20 mouse cellular contexts compared by ENCODE assay signal in the genomic region with DNA sequence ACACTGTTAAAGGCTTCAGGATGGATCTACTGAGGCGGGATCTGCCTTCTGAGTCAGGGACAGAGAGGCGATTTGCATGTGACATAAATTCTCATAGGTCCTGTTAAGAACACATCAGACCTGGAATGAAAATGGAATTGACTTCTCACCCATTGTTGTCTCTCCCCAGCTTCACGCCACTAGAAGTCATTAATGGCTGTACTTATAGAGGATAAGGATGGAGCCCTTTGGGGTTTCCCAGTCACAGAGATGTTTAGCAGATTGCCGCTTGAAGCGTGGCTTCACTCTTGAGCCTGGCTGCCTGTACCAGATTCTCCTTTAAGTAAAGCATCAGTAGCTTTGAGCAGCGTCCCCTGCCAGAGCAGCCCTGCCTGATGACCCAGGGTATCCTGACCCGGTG.
DNase-seq lines count a peak whose midpoint lies in the region; ATAC-seq lines count a peak whose summit lies in the region.
"Had no signal": no experiment of that assay in that cellular context is flagged by ENCODE, and none has a peak within 500 bp of the region (broad histone marks: within the 10 kb centered on the region; RNA-seq: fewer than 3 reads in every experiment).

No protein-coding gene starts in this region.

- no peak overlapping the region for H3K4me3 ChIP-seq in hindbrain, embryonic 13.5 days
- H3K4me3 ChIP-seq in hindbrain, embryonic 12.5 days = no peak overlapping the region
- H3K4me3 ChIP-seq in neural tube, embryonic 13.5 days = no peak overlapping the region
- H3K4me3 ChIP-seq: embryonic facial prominence, embryonic 10.5 days; forebrain, embryonic 15.5 days; heart, embryonic 10.5 days; hindbrain, embryonic 15.5 days had no signal

- H3K27ac ChIP-seq in hindbrain, embryonic 13.5 days = peak overlapping the region; percentile 50; the same call in 1 of the 2 replicates
- H3K27ac ChIP-seq in hindbrain, embryonic 12.5 days = no peak overlapping the region
- 0 out of 2 replicates have a peak overlapping the region, but pooled peaks have one; percentile 25 for H3K27ac ChIP-seq in neural tube, embryonic 13.5 days (replicated peaks)
- H3K27ac ChIP-seq: embryonic facial prominence, embryonic 10.5 days; forebrain, embryonic 15.5 days; heart, embryonic 10.5 days; hindbrain, embryonic 15.5 days had no signal

- H3K4me2 ChIP-seq in hindbrain, embryonic 13.5 days = no peak overlapping the region
- H3K4me2 ChIP-seq in hindbrain, embryonic 12.5 days (replicated peaks) = no peak overlapping the region
- H3K4me2 ChIP-seq in neural tube, embryonic 13.5 days = 0 out of 2 replicates have a peak overlapping the region, but pooled peaks have one; percentile 0
- H3K4me2 ChIP-seq: forebrain, embryonic 15.5 days; hindbrain, embryonic 15.5 days had no signal

- no peak for DNase-seq in neural tube, embryonic 10.5 days (ENCODE audit: extremely low spot score, low spot score)
- peak; percentile 49 for DNase-seq in retina, embryonic 14.5 days (ENCODE audit: low spot score)
- DNase-seq in spleen, postnatal 4 days (ENCODE audit: low spot score in 2 of 2) = no peak
- DNase-seq: adrenal gland, postnatal 14 days; cerebellum, adult 18-20 months; cerebellum, adult 9-11 months; cerebellum, postnatal 36 days; gastrocnemius, postnatal 36 days; heart, adult 18-20 months; heart, postnatal 10 days had no signal

- no peak for ATAC-seq in hindbrain, embryonic 13.5 days (ENCODE audit: low FRiP score)
- no peak for ATAC-seq in hindbrain, embryonic 12.5 days (ENCODE audit: low FRiP score)
- peak; percentile 43; the same call in 1 of the 2 replicates for ATAC-seq in neural tube, embryonic 13.5 days (ENCODE audit: low read depth)
- ATAC-seq: activated CD4-positive, CD25-positive, alpha-beta regulatory T cell, adult 4 months; forebrain, embryonic 15.5 days; Patski had no signal

- no peaks in the 10 kb centered on the region for H3K36me3 ChIP-seq in hindbrain, embryonic 13.5 days
- no peaks in the 10 kb centered on the region for H3K36me3 ChIP-seq in hindbrain, embryonic 12.5 days
- H3K36me3 ChIP-seq in neural tube, embryonic 13.5 days = no peaks in the 10 kb centered on the region
- H3K36me3 ChIP-seq: embryonic facial prominence, embryonic 10.5 days; forebrain, embryonic 15.5 days; heart, embryonic 10.5 days; hindbrain, embryonic 15.5 days had no signal

- no peak overlapping the region for H3K9ac ChIP-seq in hindbrain, embryonic 13.5 days
- no peak overlapping the region for H3K9ac ChIP-seq in hindbrain, embryonic 12.5 days
- peak overlapping the region; percentile 0; the same call in 1 of the 2 replicates for H3K9ac ChIP-seq in neural tube, embryonic 13.5 days
- H3K9ac ChIP-seq: forebrain, embryonic 15.5 days; hindbrain, embryonic 15.5 days had no signal

- peaks cover 18% of the 10 kb centered on the region for H3K4me1 ChIP-seq in hindbrain, embryonic 13.5 days (replicated peaks)
- 0 out of 2 replicates have a peak, but pooled peaks cover 10% of the 10 kb centered on the region for H3K4me1 ChIP-seq in hindbrain, embryonic 12.5 days
- peaks cover 19% of the 10 kb centered on the region for H3K4me1 ChIP-seq in neural tube, embryonic 13.5 days (replicated peaks)
- H3K4me1 ChIP-seq: embryonic facial prominence, embryonic 10.5 days; heart, embryonic 10.5 days had no signal

- H3K27me3 ChIP-seq in hindbrain, embryonic 13.5 days = no peaks in the 10 kb centered on the region
- H3K27me3 ChIP-seq in hindbrain, embryonic 12.5 days = no peaks in the 10 kb centered on the region
- H3K27me3 ChIP-seq in neural tube, embryonic 13.5 days = no peaks in the 10 kb centered on the region
- H3K27me3 ChIP-seq: CH12.LX; forebrain, embryonic 15.5 days; hindbrain, embryonic 15.5 days; Patski had no signal

- no peaks in the 10 kb centered on the region for H3K9me3 ChIP-seq in hindbrain, embryonic 13.5 days
- no peaks in the 10 kb centered on the region for H3K9me3 ChIP-seq in hindbrain, embryonic 12.5 days (replicated peaks)
- no peaks in the 10 kb centered on the region for H3K9me3 ChIP-seq in neural tube, embryonic 13.5 days
- H3K9me3 ChIP-seq: embryonic facial prominence, embryonic 10.5 days; forebrain, embryonic 15.5 days; heart, embryonic 10.5 days; hindbrain, embryonic 15.5 days had no signal

- 55% methylated on average over 7 of the region's 7 CpGs for WGBS in hindbrain, embryonic 13.5 days
- 73% methylated on average over 7 of the region's 7 CpGs for WGBS in hindbrain, embryonic 12.5 days
- WGBS in neural tube, embryonic 13.5 days = 47% methylated on average over 7 of the region's 7 CpGs
